Mouse (Mus musculus) left cerebral cortex, postnatal 36 days (tissue): ENCODE measurements at regions not wholly inside any gene's neighbourhood (a gene's known extent, or its start where the extent isn't known, plus 50 kb on each side); places are given as distances from the start of the nearest gene placed in this dataset.

ENCODE experiments used
- DNase-seq, 2 experiments: peaks; one replicate each; pipeline ENCODE4 v3.0.0; 2021 to 2022; ENCODE audit warnings: low spot score in 2 of 2, mixed read lengths in 1 of 2
- intact Hi-C: fragments of 180-260 bp; cut with DNase I; formaldehyde crosslinking; loops from one replicate; pipeline ENCODE4 v1.15.1; 2025

DNA sequence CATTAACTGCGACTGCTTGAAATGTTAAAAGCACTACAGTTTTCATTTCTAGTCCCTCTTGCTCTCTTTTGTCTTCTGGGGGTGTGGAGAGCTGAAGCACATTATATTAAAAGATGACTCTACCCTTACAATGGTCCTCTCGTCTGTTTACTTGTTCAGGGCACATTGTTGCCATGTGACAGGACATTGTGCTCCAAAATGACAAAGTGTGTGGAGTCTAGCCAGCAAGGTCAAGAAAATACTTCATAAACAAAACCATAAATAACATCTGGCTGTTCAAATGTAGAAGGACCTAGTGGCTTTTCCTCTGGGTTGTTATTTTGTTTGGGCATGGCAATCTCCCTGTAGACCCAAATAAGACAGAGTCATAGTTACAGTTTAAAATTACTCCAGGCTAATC lies 95.1 kb upstream of the Prep start:
- no peak for DNase-seq
- intact Hi-C loops = no loop called here

- intact Hi-C loops = no loop called here
- no peak for DNase-seq
Measured at GRCm38 (mm10) chr10:44959968-44960367, 107.0 kb upstream of the Prep start.

GRCm38 (mm10) chr10:44945205-44945725 lies 121.7 kb upstream of the Prep start:
- intact Hi-C loops = no loop called here
- DNase-seq = no peak

- intact Hi-C loops = no loop called here
- DNase-seq = no peak
Measured at GRCm38 (mm10) chr10:44939403-44939802, 127.6 kb upstream of the Prep start.

DNA sequence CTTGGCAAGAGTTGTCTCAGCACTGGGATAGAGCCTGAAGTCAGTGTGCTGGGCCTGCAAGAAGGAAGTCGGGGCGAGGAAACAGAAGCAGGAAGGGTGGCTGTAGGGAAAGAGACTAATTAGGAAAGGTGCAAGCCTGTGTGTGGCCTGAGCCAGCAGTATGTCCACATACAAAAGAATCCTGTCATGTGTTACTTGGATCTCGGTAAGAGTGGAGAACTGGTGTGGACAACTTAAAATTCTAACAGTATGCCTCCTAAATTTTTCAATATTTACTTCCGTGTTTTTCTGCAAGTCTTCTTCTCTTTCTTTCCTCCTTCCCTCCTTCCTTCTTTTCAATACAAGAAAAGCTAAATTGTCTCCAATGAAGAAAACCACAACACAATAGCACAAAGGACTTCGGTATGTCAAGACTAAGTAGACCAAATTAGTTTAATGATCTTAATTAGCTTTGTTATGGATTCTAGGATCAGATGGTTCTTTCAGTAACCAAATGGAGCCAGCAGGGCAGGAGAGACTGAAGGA lies 130.0 kb upstream of the Prep start:
- DNase-seq = no peak
- intact Hi-C loops = no loop called here

- intact Hi-C loops = no loop called here
- DNase-seq = no peak
Measured at GRCm38 (mm10) chr10:44930796-44931195, 136.2 kb upstream of the Prep start.

- intact Hi-C loops = no loop called here
- DNase-seq = no peak
Measured at GRCm38 (mm10) chr10:44913751-44914388, 153.1 kb upstream of the Prep start.

GRCm38 (mm10) chr10:44904520-44904919 lies 162.5 kb upstream of the Prep start:
- DNase-seq = no peak
- intact Hi-C loops = no loop called here

GRCm38 (mm10) chr10:44901203-44901602 lies 165.8 kb upstream of the Prep start:
- intact Hi-C loops = no loop called here
- no peak for DNase-seq

DNA sequence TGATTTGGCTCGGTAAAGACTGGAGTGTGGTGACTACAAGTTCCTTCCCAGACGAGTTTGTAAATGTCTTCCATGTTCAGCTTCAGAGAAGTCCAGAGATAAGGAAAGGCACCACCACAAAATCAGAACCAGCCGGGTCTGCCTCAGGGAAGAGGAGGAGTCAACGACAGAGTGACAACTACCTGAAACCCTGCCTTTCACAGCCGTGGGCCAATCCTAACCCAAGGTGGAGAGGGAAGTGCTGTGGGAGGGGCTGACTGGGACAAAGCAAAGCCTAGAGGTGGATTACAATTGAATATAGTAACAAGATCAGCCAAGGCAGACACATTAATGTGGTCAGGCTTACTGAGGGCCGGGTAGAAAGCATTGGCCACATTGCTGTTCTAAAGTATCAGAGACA lies 174.9 kb upstream of the Prep start:
- intact Hi-C loops = no loop called here
- DNase-seq = no peak

GRCm38 (mm10) chr10:44887081-44887683 lies 179.8 kb upstream of the Prep start:
- intact Hi-C loops = no loop called here
- no peak for DNase-seq

GRCm38 (mm10) chr10:44881967-44882366 lies 185.0 kb upstream of the Prep start:
- intact Hi-C loops = no loop called here

GRCm38 (mm10) chr10:44877076-44877663 lies 189.8 kb upstream of the Prep start:
- DNase-seq = no peak
- intact Hi-C loops = no loop called here

More at GRCm38 (mm10) chr10:44881967-44882366, 185.0 kb upstream of the Prep start:
- no peak for DNase-seq

DNA sequence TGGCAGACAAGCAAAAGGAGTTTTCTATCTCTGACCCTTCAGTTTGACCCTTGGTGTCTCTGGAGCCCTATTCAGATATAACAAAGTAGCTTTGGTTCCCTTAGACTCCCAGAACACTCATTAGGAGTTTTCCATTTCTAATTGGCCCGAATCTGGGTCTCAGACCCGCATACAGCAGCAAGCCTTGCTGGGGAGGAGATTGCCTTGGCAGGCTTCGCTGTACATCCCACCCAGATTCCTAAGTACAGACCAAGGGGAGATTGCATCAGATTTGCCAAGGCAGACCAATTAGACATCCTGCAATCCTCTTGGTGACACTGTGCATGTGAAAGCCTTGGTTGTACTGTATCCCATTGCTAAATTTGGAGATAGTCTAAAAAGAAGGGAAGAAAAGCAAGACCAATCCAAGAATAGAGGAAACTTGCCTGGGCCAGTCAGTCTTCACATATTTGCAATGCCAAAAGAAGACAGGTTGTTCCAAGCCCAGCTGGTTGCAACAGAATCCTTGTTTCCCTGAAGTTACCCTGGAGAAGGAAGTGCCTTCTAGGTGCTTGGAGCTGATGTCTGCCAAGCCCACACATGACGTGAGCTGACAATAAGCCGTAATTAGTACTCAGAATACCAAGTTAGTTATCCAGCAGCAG lies 193.2 kb upstream of the Prep start:
- peak; percentile 5 to 10 for DNase-seq
- intact Hi-C loops = no loop called here

- no peak for DNase-seq
- intact Hi-C loops = no loop called here
Measured at GRCm38 (mm10) chr10:44864191-44864747, 202.7 kb upstream of the Prep start.

DNA sequence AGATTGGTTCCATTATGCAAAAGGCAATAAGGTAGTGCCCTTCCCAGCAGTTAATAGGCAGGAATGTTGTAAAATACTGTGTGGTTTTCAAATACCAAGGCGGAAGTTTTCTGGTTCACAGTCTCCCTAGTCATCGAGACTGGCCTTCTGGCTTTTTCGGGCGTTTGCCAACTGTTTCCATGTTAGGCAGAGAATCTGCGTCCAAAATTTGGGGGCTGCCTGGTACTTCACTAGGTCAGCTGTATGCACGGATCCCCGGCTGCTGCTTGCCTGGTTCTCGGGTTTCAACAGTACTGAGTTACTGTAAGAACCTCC lies 204.7 kb upstream of the Prep start:
- DNase-seq = no peak
- intact Hi-C loops = no loop called here

DNA sequence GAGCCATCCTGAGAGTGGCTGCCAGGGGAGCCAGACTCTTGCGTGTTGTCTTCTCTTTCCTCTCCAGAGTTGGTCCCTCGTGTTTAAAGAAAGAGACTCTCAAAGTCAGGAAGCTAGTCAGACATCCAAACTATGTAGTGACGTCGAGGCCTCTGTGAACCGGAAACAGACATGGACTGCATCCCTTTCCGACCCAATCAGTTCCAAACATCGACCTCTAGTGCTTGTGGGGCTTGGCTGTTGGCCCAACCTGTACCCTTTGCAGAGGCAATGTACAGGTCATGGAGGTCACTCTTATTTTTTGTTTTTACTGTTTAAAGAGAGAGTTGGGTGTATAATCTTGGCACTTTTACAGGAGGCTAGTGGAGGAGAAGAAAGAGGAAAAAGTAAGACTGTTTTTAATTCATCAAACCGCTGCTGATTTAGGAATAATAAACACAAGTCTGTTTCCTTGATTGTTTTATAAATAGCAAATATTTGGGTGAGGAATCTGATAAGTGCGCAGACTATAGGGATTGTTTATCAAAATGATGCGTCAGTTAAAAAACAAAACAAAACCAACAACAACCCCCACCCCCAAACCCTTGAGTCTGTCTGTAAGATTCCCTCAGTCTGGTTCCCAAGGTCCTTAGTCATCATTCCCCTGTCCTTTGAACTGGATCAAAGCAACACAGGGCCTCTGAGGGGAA lies 205.2 kb upstream of the Prep start:
- intact Hi-C loops = no loop called here
- DNase-seq = no peak

- no peak for DNase-seq
- intact Hi-C loops = no loop called here
Measured at GRCm38 (mm10) chr10:44857444-44857843, 209.6 kb upstream of the Prep start.

DNA sequence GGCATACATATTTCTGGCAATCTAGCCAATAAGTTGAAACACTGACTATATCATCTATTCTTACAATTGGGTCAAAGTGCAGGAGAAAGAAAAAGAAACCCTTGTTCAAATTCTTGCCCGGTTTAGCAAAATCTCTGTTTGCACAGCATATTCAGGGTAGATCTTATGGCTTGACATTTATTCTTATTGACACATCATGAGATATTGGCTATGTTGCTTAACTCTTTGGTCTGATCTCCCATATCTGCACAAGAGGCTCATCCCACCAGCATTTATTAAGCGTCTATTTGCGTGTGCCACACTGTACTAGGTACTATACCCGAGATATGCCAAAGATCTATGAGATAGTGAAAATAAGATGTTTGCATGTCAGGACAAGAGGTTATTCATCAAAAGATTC lies 212.9 kb upstream of the Prep start:
- intact Hi-C loops = no loop called here
- no peak for DNase-seq

DNA sequence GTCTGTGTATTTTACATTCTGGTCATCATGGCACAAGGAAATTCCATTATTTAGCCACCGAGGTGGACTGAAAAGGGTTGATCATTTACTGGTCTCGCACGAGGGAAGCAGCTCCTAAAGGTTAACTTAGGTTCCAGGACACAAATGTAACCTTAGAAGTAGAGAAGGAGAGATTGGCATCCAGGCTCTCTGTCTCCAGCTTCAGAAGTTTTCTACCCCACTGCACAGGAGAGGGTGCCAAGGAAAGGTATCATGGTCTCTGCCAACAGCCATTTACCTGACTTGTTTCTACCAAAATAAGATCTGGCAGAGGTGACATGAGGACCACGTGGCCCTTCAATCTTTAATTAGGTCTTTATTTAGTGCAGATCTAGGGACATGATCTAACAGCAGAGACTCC lies 218.0 kb upstream of the Prep start:
- intact Hi-C loops = no loop called here
- DNase-seq = no peak
